Mouse (Mus musculus) CH12.LX (cell line): ENCODE measurements around the gene Zfp286. TPM values are rescaled to one million over a fixed set of nuclear protein-coding genes. Genes with fewer than 3 reads are reported as not detected.

Source experiments
- DNase-seq: peaks from one replicate; pipeline ENCODE4 v3.0.0-alpha.2; 2013; ENCODE audit errors: extremely low read depth
- H3K27ac ChIP-seq: 2 replicates; pipeline ENCODE4 v1.5.1; 2012; ENCODE audit warnings: low read depth, mild to moderate bottlenecking, control low read depth, moderate library complexity; ENCODE audit not compliant: insufficient read depth
- H3K27me3 ChIP-seq: replicated peaks from 2 replicates; pipeline ENCODE3; 2012; ENCODE audit warnings: inconsistent platforms
- H3K36me3 ChIP-seq, 2 experiments: replicated peaks in 1 of 2; 2 replicates each; pipeline versions ENCODE3 to v1.6.1; 2012; ENCODE audit warnings: inconsistent platforms in 1 of 2, low read length in 1 of 2, mild to moderate bottlenecking in 1 of 2, mixed read lengths in 1 of 2, moderate library complexity in 1 of 2; ENCODE audit not compliant: control insufficient read depth in 1 of 2, insufficient read depth in 1 of 2
- H3K4me1 ChIP-seq, 2 experiments: 2 replicates each; pipeline ENCODE4 v1.6.1; 2012; ENCODE audit warnings: inconsistent platforms in 1 of 2, moderate library complexity in 1 of 2; ENCODE audit not compliant: insufficient read depth in 2 of 2, control insufficient read depth in 1 of 2
- H3K4me2 ChIP-seq: 2 replicates; pipeline ENCODE4 v1.6.1; 2012; ENCODE audit warnings: low read depth, mild to moderate bottlenecking, control low read depth; ENCODE audit not compliant: poor library complexity, insufficient read depth, severe bottlenecking
- H3K4me3 ChIP-seq, 3 experiments: fragments of 150-350 bp in 1 of 3; sonication (generic) in 1 of 3; replicated peaks in 1 of 3; 2 replicates each; pipeline versions ENCODE3 to v1.5.1; 2011 to 2012; ENCODE audit warnings: low read depth in 2 of 3, low read length in 2 of 3, mild to moderate bottlenecking in 2 of 3, moderate library complexity in 2 of 3, control low read depth in 1 of 3, improper control_type of control experiment in 1 of 3, inconsistent platforms in 1 of 3, mixed read lengths in 1 of 3; ENCODE audit not compliant: poor library complexity in 1 of 3
- H3K79me2 ChIP-seq: replicated peaks from 2 replicates; pipeline ENCODE4 v1.6.1; 2012; ENCODE audit warnings: mild to moderate bottlenecking, moderate library complexity; ENCODE audit not compliant: control insufficient read depth, poor library complexity, insufficient read depth, severe bottlenecking; ENCODE audit errors: extremely low read depth
- H3K9ac ChIP-seq: 2 replicates; pipeline ENCODE4 v1.6.1; 2012; ENCODE audit warnings: low read depth, mild to moderate bottlenecking, control low read depth, moderate library complexity; ENCODE audit not compliant: insufficient read depth
- H3K9me3 ChIP-seq: replicated peaks from 2 replicates; pipeline ENCODE3; 2012; ENCODE audit warnings: low read length, inconsistent platforms, mixed read lengths
- BHLHE40 ChIP-seq: IDR thresholded peaks from 2 replicates; pipeline ENCODE4 v1.6.1; 2011; ENCODE audit warnings: mild to moderate bottlenecking, low read depth, low read length, improper control_type of control experiment
- CHD2 ChIP-seq: IDR thresholded peaks from 2 replicates; pipeline ENCODE4 v1.6.1; 2011; ENCODE audit warnings: low read length, improper control_type of control experiment
- CTCF ChIP-seq, 2 experiments: IDR thresholded peaks in 1 of 2; conservative IDR thresholded peaks in 1 of 2; 2 replicates each; pipeline ENCODE4 v1.5.1; 2011 to 2012; ENCODE audit warnings: low read depth in 2 of 2, low read length in 2 of 2, improper control_type of control experiment in 1 of 2, inconsistent platforms in 1 of 2, mild to moderate bottlenecking in 1 of 2, moderate library complexity in 1 of 2
- E2F4 ChIP-seq: IDR thresholded peaks from 2 replicates; pipeline ENCODE4 v1.6.1; 2011; ENCODE audit warnings: low read depth, low read length, improper control_type of control experiment; ENCODE audit not compliant: insufficient replicate concordance
- ELF1 ChIP-seq: IDR thresholded peaks from 2 replicates; pipeline ENCODE4 v1.6.1; 2014; ENCODE audit warnings: low read depth, mild to moderate bottlenecking, inconsistent platforms, low read length, improper control_type of control experiment
- EP300 ChIP-seq: IDR thresholded peaks from 2 replicates; pipeline ENCODE4 v1.6.1; 2011; ENCODE audit warnings: low read length, improper control_type of control experiment
- ETS1 ChIP-seq: conservative IDR thresholded peaks from 2 replicates; pipeline ENCODE4 v1.6.1; 2012; ENCODE audit warnings: low read depth, mild to moderate bottlenecking, inconsistent platforms, low read length, improper control_type of control experiment, moderate library complexity
- GABPA ChIP-seq: IDR thresholded peaks from 2 replicates; pipeline ENCODE4 v1.6.1; 2012; ENCODE audit warnings: low read depth, low read length, improper control_type of control experiment, inconsistent platforms; ENCODE audit not compliant: insufficient replicate concordance
- HCFC1 ChIP-seq: IDR thresholded peaks from 2 replicates; pipeline ENCODE4 v1.6.1; 2012; ENCODE audit warnings: low read depth, mild to moderate bottlenecking, inconsistent platforms, low read length, improper control_type of control experiment
- IRF4 ChIP-seq: IDR thresholded peaks from 2 replicates; pipeline ENCODE4 v1.6.1; 2014; ENCODE audit warnings: low read depth, mild to moderate bottlenecking, inconsistent platforms, low read length, improper control_type of control experiment
- JUND ChIP-seq: conservative IDR thresholded peaks from 2 replicates; pipeline ENCODE4 v1.6.1; 2011; ENCODE audit warnings: low read depth, low read length, improper control_type of control experiment
- KAT2A ChIP-seq: IDR thresholded peaks from 2 replicates; pipeline ENCODE4 v1.6.1; 2012; ENCODE audit warnings: low read length, improper control_type of control experiment, inconsistent platforms; ENCODE audit not compliant: insufficient replicate concordance
- MAFK ChIP-seq: IDR thresholded peaks from 2 replicates; pipeline ENCODE4 v1.6.1; 2011; ENCODE audit warnings: low read length, improper control_type of control experiment; ENCODE audit not compliant: insufficient replicate concordance
- MAZ ChIP-seq: IDR thresholded peaks from 2 replicates; pipeline ENCODE4 v1.6.1; 2012; ENCODE audit warnings: low read depth, mild to moderate bottlenecking, inconsistent platforms, low read length, improper control_type of control experiment, moderate library complexity
- MXI1 ChIP-seq: IDR thresholded peaks from 2 replicates; pipeline ENCODE4 v1.6.1; 2011; ENCODE audit warnings: mild to moderate bottlenecking, low read depth, low read length, improper control_type of control experiment
- MYC ChIP-seq: IDR thresholded peaks from 2 replicates; pipeline ENCODE4 v1.6.1; 2011; ENCODE audit warnings: low read depth, mild to moderate bottlenecking, improper control_type of control experiment, low read length
- NELFE ChIP-seq: IDR thresholded peaks from 2 replicates; pipeline ENCODE4 v1.6.1; 2011; ENCODE audit warnings: low read depth, low read length, improper control_type of control experiment
- POLR2AphosphoS2 ChIP-seq: IDR thresholded peaks from 2 replicates; pipeline ENCODE4 v1.6.1; 2011; ENCODE audit warnings: low read depth, low read length, improper control_type of control experiment
- RAD21 ChIP-seq: IDR thresholded peaks from 2 replicates; pipeline ENCODE4 v1.6.1; 2011; ENCODE audit warnings: low read depth, mild to moderate bottlenecking, low read length, improper control_type of control experiment, moderate library complexity
- RCOR1 ChIP-seq: conservative IDR thresholded peaks from 2 replicates; pipeline ENCODE4 v1.6.1; 2012; ENCODE audit warnings: low read depth, mild to moderate bottlenecking, inconsistent platforms, low read length, improper control_type of control experiment
- SIN3A ChIP-seq: IDR thresholded peaks from 2 replicates; pipeline ENCODE4 v1.6.1; 2012; ENCODE audit warnings: low read length, improper control_type of control experiment, inconsistent platforms
- SMC3 ChIP-seq: IDR thresholded peaks from 2 replicates; pipeline ENCODE4 v1.6.1; 2011; ENCODE audit warnings: low read depth, low read length, improper control_type of control experiment
- TCF12 ChIP-seq: IDR thresholded peaks from 2 replicates; pipeline ENCODE4 v1.6.1; 2014; ENCODE audit warnings: low read depth, mild to moderate bottlenecking, inconsistent platforms, low read length, improper control_type of control experiment
- USF1 ChIP-seq: IDR thresholded peaks from 2 replicates; pipeline ENCODE4 v1.6.1; 2014; ENCODE audit warnings: low read depth, mild to moderate bottlenecking, inconsistent platforms, low read length, improper control_type of control experiment
- USF2 ChIP-seq: conservative IDR thresholded peaks from 2 replicates; pipeline ENCODE4 v1.6.1; 2011; ENCODE audit warnings: low read depth, low read length, improper control_type of control experiment
- ZC3H11A ChIP-seq: IDR thresholded peaks from 2 replicates; pipeline ENCODE4 v1.6.1; 2012; ENCODE audit warnings: low read depth, mild to moderate bottlenecking, inconsistent platforms, low read length, improper control_type of control experiment
- dilution Hi-C: fragments of 300-500 bp; cut with MboI; formaldehyde crosslinking; loops from 2 replicates; pipeline ENCODE4 v1.14.3; 2020; ENCODE audit warnings: low sequenced_read_pairs; ENCODE audit not compliant: extremely low pct_unique_long_range_greater_than_20kb, extremely low pct_ligation_motif_present
- in situ Hi-C: fragments of 300-500 bp; cut with MboI; formaldehyde crosslinking; loops from 3 replicates; pipeline ENCODE4 v1.14.3; 2019; ENCODE audit warnings: low sequenced_read_pairs, low pct_ligation_motif_present, low pct_unique_long_range_greater_than_20kb, mixed read lengths
- polyA plus RNA-seq: library from polyadenylated mRNA; unstranded; fragments of >175 nt; gene quantifications from 2 replicates; pipeline ENCODE4 v1.2.1, GENCODE M21; 2012; ENCODE audit warnings: low read depth; ENCODE audit not compliant: insufficient read length
- total RNA-seq, 2 experiments: library from RNA; depleted of rRNA; stranded (reverse); fragments of 300-350 nt in 1 of 2; fragments of >200 nt in 1 of 2; gene quantifications; 2 replicates each; pipeline ENCODE4 v1.2.3; 2012 to 2014

Gene Zfp286
- total and polyA plus RNA-seq, 3 experiments, result not detected

DNA sequence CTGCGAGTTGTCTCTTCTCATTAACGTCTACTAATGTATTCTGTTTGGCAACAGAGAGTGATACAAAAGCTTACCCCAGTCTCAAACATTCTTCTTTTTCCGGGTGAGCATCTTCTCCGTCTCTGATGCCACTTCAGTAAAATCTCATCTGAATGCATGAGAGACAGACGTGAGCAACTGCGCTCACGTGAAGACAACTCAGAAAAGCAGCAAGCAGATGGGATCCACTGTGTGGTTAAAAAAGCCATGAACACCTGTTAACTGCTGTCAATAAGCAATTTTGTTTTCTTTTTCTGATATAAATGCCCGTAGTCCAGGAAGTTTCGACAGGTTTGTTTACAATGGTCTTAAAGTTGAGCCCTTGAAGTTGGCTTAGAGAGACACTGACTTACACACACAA is 42.0 kb downstream of the Zfp286 start:
- Histone ChIP-seq H3K4me1 (no peaks in the 10 kb centered on the region), H3K27me3 (peaks cover 4% of the 10 kb centered on the region), H3K79me2 (no peaks in the 10 kb centered on the region), H3K27ac (no peak overlapping the region), H3K4me2 (no peak overlapping the region), H3K36me3 (no peaks in the 10 kb centered on the region), H3K9ac (no peak overlapping the region), H3K9me3 (no peaks in the 10 kb centered on the region), H3K4me3 (no peak overlapping the region)
- DNase-seq, result no peak
- in situ Hi-C loops, result no loop called here
- dilution Hi-C loops, result no loop called here
- TF ChIP-seq ELF1 (no peak), BHLHE40 (0 out of 2 replicates have a peak, but pooled peaks have one; percentile 13), MYC (no peak)

DNA sequence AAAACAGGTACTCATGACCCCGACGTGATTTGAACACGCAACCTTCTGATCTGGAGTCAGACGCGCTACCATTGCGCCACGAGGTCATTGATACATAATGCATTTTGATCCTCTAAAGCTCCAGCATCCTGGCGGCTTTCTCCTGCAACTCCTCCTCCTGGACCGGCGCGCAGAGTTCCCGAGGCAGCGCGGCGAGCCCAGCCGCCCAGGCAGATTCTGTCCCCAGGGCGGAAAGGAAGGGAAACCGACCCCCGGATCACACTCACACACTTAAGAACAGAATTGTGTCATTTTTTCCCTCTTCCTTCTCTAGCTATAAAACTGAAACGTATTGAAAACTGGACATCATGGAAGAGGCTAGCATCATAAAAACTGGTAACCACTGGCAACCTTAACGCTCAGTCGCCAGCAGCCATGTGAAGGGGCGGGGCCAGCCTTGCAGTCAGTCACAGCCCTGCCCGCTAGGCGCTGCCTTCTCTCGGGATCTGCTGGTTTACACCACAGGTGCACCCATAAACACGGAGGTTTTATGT is 43.2 kb downstream of the Zfp286 start:
- Histone ChIP-seq H3K9me3 (no peaks in the 10 kb centered on the region), H3K4me1 (no peaks in the 10 kb centered on the region), H3K79me2 (no peaks in the 10 kb centered on the region), H3K9ac (no peak overlapping the region), H3K27ac (no peak overlapping the region), H3K36me3 (no peaks in the 10 kb centered on the region), H3K27me3 (peaks cover 2% of the 10 kb centered on the region), H3K4me2 (no peak overlapping the region), H3K4me3 (no peak overlapping the region)
- in situ Hi-C loops (no loop called here), dilution Hi-C loops (no loop called here)
- no peak for DNase-seq
- TF ChIP-seq POLR2AphosphoS2, result no peak
- TF ChIP-seq ZC3H11A, result no peak
- TF ChIP-seq E2F4, result no peak
- no peak for TF ChIP-seq ETS1
- TF ChIP-seq CTCF (conservative IDR thresholded peaks at IDR 0.05 in 1 of 2, IDR thresholded peaks at IDR 0.05 in 1 of 2; ENCODE audit: low read depth in 2 of 2, low read length in 2 of 2), result no peak
- TF ChIP-seq BHLHE40, result no peak

DNA sequence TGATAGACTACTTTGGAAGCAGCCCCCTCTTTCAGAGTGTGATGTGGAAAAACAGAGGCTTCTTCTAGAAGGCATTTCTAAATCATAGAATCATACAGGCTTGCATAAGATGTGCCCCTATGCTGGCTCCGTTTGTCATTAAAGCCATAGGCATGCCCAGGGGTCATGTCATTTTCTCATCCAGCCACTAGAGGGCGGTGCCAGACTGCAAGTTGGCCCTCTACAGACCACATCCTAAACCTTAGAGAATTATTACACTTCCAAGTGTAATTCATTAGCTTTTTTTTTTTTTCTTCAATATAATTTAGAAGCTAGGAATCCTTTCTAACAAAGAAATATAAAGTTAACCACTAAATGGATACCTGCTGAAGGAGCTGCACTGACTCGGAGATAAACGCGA is 45.2 kb downstream of the Zfp286 start:
- Histone ChIP-seq H3K9me3 (no peaks in the 10 kb centered on the region), H3K79me2 (no peaks in the 10 kb centered on the region), H3K9ac (no peak overlapping the region), H3K4me1 (no peaks in the 10 kb centered on the region), H3K4me3 (no peak overlapping the region), H3K36me3 (no peaks in the 10 kb centered on the region), H3K27me3 (peaks cover 2% of the 10 kb centered on the region), H3K4me2 (no peak overlapping the region), H3K27ac (no peak overlapping the region)
- dilution Hi-C loops, result no loop called here
- in situ Hi-C loops, result no loop called here
- peak; percentile 74 for DNase-seq
- TF ChIP-seq POLR2AphosphoS2 (no peak), RAD21 (peak; percentile 98), SMC3 (peak; percentile 71), GABPA (no peak), MYC (no peak), SIN3A (no peak), CHD2 (no peak), MAZ (no peak), USF1 (no peak), RCOR1 (no peak), EP300 (no peak), USF2 (no peak), JUND (no peak), HCFC1 (no peak), TCF12 (no peak), MXI1 (no peak), MAFK (no peak), ZC3H11A (peak; percentile 2; the same call in 1 of the 2 replicates), BHLHE40 (no peak), IRF4 (0 out of 2 replicates have a peak, but pooled peaks have one; percentile 30), KAT2A (no peak), ELF1 (no peak), NELFE (no peak; the same call in 1 of the 2 replicates)
